Mouse (Mus musculus) CH12.LX (cell line): Measurements from ENCODE around the gene Alk. TPM values are rescaled to one million over a fixed set of nuclear protein-coding genes. Genes with fewer than 3 reads are reported as not detected.

Experiments
- DNase-seq: peaks from one replicate; pipeline ENCODE4 v3.0.0-alpha.2; 2013; ENCODE audit errors: extremely low read depth
- H3K27ac ChIP-seq: 2 replicates; pipeline ENCODE4 v1.5.1; 2012; ENCODE audit warnings: low read depth, mild to moderate bottlenecking, control low read depth, moderate library complexity; ENCODE audit not compliant: insufficient read depth
- H3K27me3 ChIP-seq: replicated peaks from 2 replicates; pipeline ENCODE3; 2012; ENCODE audit warnings: inconsistent platforms
- H3K36me3 ChIP-seq, 2 experiments: replicated peaks in 1 of 2; 2 replicates each; pipeline versions ENCODE3 to v1.6.1; 2012; ENCODE audit warnings: inconsistent platforms in 1 of 2, low read length in 1 of 2, mild to moderate bottlenecking in 1 of 2, mixed read lengths in 1 of 2, moderate library complexity in 1 of 2; ENCODE audit not compliant: control insufficient read depth in 1 of 2, insufficient read depth in 1 of 2
- H3K4me1 ChIP-seq, 2 experiments: 2 replicates each; pipeline ENCODE4 v1.6.1; 2012; ENCODE audit warnings: inconsistent platforms in 1 of 2, moderate library complexity in 1 of 2; ENCODE audit not compliant: insufficient read depth in 2 of 2, control insufficient read depth in 1 of 2
- H3K4me2 ChIP-seq: 2 replicates; pipeline ENCODE4 v1.6.1; 2012; ENCODE audit warnings: low read depth, mild to moderate bottlenecking, control low read depth; ENCODE audit not compliant: poor library complexity, insufficient read depth, severe bottlenecking
- H3K4me3 ChIP-seq, 3 experiments: fragments of 150-350 bp in 1 of 3; sonication (generic) in 1 of 3; replicated peaks in 1 of 3; 2 replicates each; pipeline versions ENCODE3 to v1.5.1; 2011 to 2012; ENCODE audit warnings: low read depth in 2 of 3, low read length in 2 of 3, mild to moderate bottlenecking in 2 of 3, moderate library complexity in 2 of 3, control low read depth in 1 of 3, improper control_type of control experiment in 1 of 3, inconsistent platforms in 1 of 3, mixed read lengths in 1 of 3; ENCODE audit not compliant: poor library complexity in 1 of 3
- H3K79me2 ChIP-seq: replicated peaks from 2 replicates; pipeline ENCODE4 v1.6.1; 2012; ENCODE audit warnings: mild to moderate bottlenecking, moderate library complexity; ENCODE audit not compliant: control insufficient read depth, poor library complexity, insufficient read depth, severe bottlenecking; ENCODE audit errors: extremely low read depth
- H3K9ac ChIP-seq: 2 replicates; pipeline ENCODE4 v1.6.1; 2012; ENCODE audit warnings: low read depth, mild to moderate bottlenecking, control low read depth, moderate library complexity; ENCODE audit not compliant: insufficient read depth
- H3K9me3 ChIP-seq: replicated peaks from 2 replicates; pipeline ENCODE3; 2012; ENCODE audit warnings: low read length, inconsistent platforms, mixed read lengths
- CHD1 ChIP-seq: IDR thresholded peaks from 2 replicates; pipeline ENCODE4 v1.6.1; 2012; ENCODE audit warnings: low read depth, low read length, improper control_type of control experiment, inconsistent platforms
- CTCF ChIP-seq, 2 experiments: IDR thresholded peaks in 1 of 2; conservative IDR thresholded peaks in 1 of 2; 2 replicates each; pipeline ENCODE4 v1.5.1; 2011 to 2012; ENCODE audit warnings: low read depth in 2 of 2, low read length in 2 of 2, improper control_type of control experiment in 1 of 2, inconsistent platforms in 1 of 2, mild to moderate bottlenecking in 1 of 2, moderate library complexity in 1 of 2
- ELF1 ChIP-seq: IDR thresholded peaks from 2 replicates; pipeline ENCODE4 v1.6.1; 2014; ENCODE audit warnings: low read depth, mild to moderate bottlenecking, inconsistent platforms, low read length, improper control_type of control experiment
- EP300 ChIP-seq: IDR thresholded peaks from 2 replicates; pipeline ENCODE4 v1.6.1; 2011; ENCODE audit warnings: low read length, improper control_type of control experiment
- GABPA ChIP-seq: IDR thresholded peaks from 2 replicates; pipeline ENCODE4 v1.6.1; 2012; ENCODE audit warnings: low read depth, low read length, improper control_type of control experiment, inconsistent platforms; ENCODE audit not compliant: insufficient replicate concordance
- HCFC1 ChIP-seq: IDR thresholded peaks from 2 replicates; pipeline ENCODE4 v1.6.1; 2012; ENCODE audit warnings: low read depth, mild to moderate bottlenecking, inconsistent platforms, low read length, improper control_type of control experiment
- JUN ChIP-seq: IDR thresholded peaks from 2 replicates; pipeline ENCODE4 v1.6.1; 2011; ENCODE audit warnings: low read depth, mild to moderate bottlenecking, low read length, improper control_type of control experiment, moderate library complexity; ENCODE audit not compliant: insufficient read depth
- KAT2A ChIP-seq: IDR thresholded peaks from 2 replicates; pipeline ENCODE4 v1.6.1; 2012; ENCODE audit warnings: low read length, improper control_type of control experiment, inconsistent platforms; ENCODE audit not compliant: insufficient replicate concordance
- MAFK ChIP-seq: IDR thresholded peaks from 2 replicates; pipeline ENCODE4 v1.6.1; 2011; ENCODE audit warnings: low read length, improper control_type of control experiment; ENCODE audit not compliant: insufficient replicate concordance
- MAZ ChIP-seq: IDR thresholded peaks from 2 replicates; pipeline ENCODE4 v1.6.1; 2012; ENCODE audit warnings: low read depth, mild to moderate bottlenecking, inconsistent platforms, low read length, improper control_type of control experiment, moderate library complexity
- MEF2A ChIP-seq: IDR thresholded peaks from 2 replicates; pipeline ENCODE4 v1.6.1; 2014; ENCODE audit warnings: low read depth, mild to moderate bottlenecking, inconsistent platforms, low read length, improper control_type of control experiment, borderline replicate concordance
- MXI1 ChIP-seq: IDR thresholded peaks from 2 replicates; pipeline ENCODE4 v1.6.1; 2011; ENCODE audit warnings: mild to moderate bottlenecking, low read depth, low read length, improper control_type of control experiment
- NELFE ChIP-seq: IDR thresholded peaks from 2 replicates; pipeline ENCODE4 v1.6.1; 2011; ENCODE audit warnings: low read depth, low read length, improper control_type of control experiment
- NRF1 ChIP-seq: IDR thresholded peaks from 2 replicates; pipeline ENCODE4 v1.6.1; 2014; ENCODE audit warnings: low read depth, mild to moderate bottlenecking, inconsistent platforms, low read length, improper control_type of control experiment, moderate library complexity
- SIN3A ChIP-seq: IDR thresholded peaks from 2 replicates; pipeline ENCODE4 v1.6.1; 2012; ENCODE audit warnings: low read length, improper control_type of control experiment, inconsistent platforms
- UBTF ChIP-seq: IDR thresholded peaks from 2 replicates; pipeline ENCODE4 v1.6.1; 2012; ENCODE audit warnings: low read depth, mild to moderate bottlenecking, inconsistent platforms, low read length, improper control_type of control experiment, moderate library complexity
- ZC3H11A ChIP-seq: IDR thresholded peaks from 2 replicates; pipeline ENCODE4 v1.6.1; 2012; ENCODE audit warnings: low read depth, mild to moderate bottlenecking, inconsistent platforms, low read length, improper control_type of control experiment
- ZKSCAN1 ChIP-seq: IDR thresholded peaks from 2 replicates; pipeline ENCODE4 v1.6.1; 2012; ENCODE audit warnings: low read depth, inconsistent platforms, low read length, improper control_type of control experiment, borderline replicate concordance
- ZNF384 ChIP-seq: IDR thresholded peaks from 2 replicates; pipeline ENCODE4 v1.6.1; 2012; ENCODE audit warnings: low read depth, low read length, improper control_type of control experiment, inconsistent platforms
- dilution Hi-C: fragments of 300-500 bp; cut with MboI; formaldehyde crosslinking; loops from 2 replicates; pipeline ENCODE4 v1.14.3; 2020; ENCODE audit warnings: low sequenced_read_pairs; ENCODE audit not compliant: extremely low pct_unique_long_range_greater_than_20kb, extremely low pct_ligation_motif_present
- in situ Hi-C: fragments of 300-500 bp; cut with MboI; formaldehyde crosslinking; loops from 3 replicates; pipeline ENCODE4 v1.14.3; 2019; ENCODE audit warnings: low sequenced_read_pairs, low pct_ligation_motif_present, low pct_unique_long_range_greater_than_20kb, mixed read lengths
- polyA plus RNA-seq: library from polyadenylated mRNA; unstranded; fragments of >175 nt; gene quantifications from 2 replicates; pipeline ENCODE4 v1.2.1, GENCODE M21; 2012; ENCODE audit warnings: low read depth; ENCODE audit not compliant: insufficient read length
- total RNA-seq, 2 experiments: library from RNA; depleted of rRNA; stranded (reverse); fragments of 300-350 nt in 1 of 2; fragments of >200 nt in 1 of 2; gene quantifications; 2 replicates each; pipeline ENCODE4 v1.2.3; 2012 to 2014

The Alk gene
- total and polyA plus RNA-seq, 3 experiments, result 0.38 to 0.63 (median 0.44) TPM

- H3K27ac ChIP-seq, result no peak overlapping the region
- DNase-seq, result no peak
- no peaks in the 10 kb centered on the region for H3K36me3 ChIP-seq
- H3K4me2 ChIP-seq, result no peak overlapping the region
- no peaks in the 10 kb centered on the region for H3K27me3 ChIP-seq
- H3K79me2 ChIP-seq, result no peaks in the 10 kb centered on the region
- H3K9ac ChIP-seq, result no peak overlapping the region
- in situ Hi-C loops, result no loop called here
- no peak overlapping the region for H3K4me3 ChIP-seq
- peaks cover 0 to 8% of the 10 kb centered on the region in 2 experiments; a peak in 1 of 4 replicates for H3K4me1 ChIP-seq
- no peaks in the 10 kb centered on the region for H3K9me3 ChIP-seq
- dilution Hi-C loops, result no loop called here
- TF ChIP-seq CHD1, result no peak
Observed at GRCm38 (mm10) chr17:71914941-71915340, 689.5 kb downstream of the Alk start.

DNA sequence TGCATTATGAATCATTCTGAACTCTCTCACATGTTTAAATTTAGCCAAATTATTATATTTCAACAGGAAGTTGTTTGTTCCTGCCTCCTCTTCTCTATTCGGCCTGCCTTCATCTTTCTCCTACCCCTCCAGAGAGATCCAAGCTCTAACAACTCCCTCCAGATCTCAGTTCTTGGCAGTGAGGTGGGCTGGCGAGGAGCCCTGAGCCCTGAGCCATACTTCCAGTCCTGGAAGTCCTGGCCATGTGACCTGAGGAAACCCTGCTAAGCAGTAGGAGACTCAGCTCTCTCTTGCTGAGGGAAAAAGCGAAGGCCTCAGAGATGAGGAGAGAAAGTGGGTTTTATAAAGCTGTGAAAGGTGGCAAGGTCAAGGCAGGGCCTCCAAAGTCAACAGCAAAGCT is 689.9 kb downstream of the Alk start:
- dilution Hi-C loops, result no loop called here
- in situ Hi-C loops, result no loop called here

DNA sequence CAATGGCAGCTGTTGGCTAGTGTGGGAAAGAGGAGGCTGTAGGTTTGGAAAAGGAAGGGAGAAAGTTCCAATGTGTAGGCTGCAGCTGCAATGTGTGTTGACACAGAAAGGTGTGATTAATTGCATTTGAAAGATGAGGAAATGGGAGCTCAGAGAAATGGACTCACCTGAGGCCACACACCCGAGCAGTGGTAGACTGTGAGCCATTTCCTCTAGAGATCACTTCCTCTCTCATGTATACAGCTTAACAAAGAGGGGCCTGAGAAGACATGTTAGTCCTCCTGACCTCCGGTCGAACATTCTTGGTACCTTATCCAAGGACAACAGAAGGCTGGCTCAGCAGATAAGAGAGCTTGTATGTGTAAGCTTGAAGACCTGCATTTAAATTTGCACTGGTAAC is 691.2 kb downstream of the Alk start:
- in situ Hi-C loops, result no loop called here
- H3K4me1 ChIP-seq, result peaks cover 0 to 8% of the 10 kb centered on the region in 2 experiments; a peak in 1 of 4 replicates

More for the DNA sequence above, 689.9 kb downstream of the Alk start:
- Histone ChIP-seq H3K9me3 (no peaks in the 10 kb centered on the region), H3K36me3 (no peaks in the 10 kb centered on the region), H3K27ac (no peak overlapping the region), H3K4me2 (no peak overlapping the region), H3K27me3 (no peaks in the 10 kb centered on the region), H3K4me1 (peaks cover 0 to 8% of the 10 kb centered on the region in 2 experiments; a peak in 1 of 4 replicates), H3K4me3 (no peak overlapping the region), H3K79me2 (no peaks in the 10 kb centered on the region), H3K9ac (no peak overlapping the region)
- no peak for TF ChIP-seq JUN
- no peak for DNase-seq

More for the DNA sequence above, 691.2 kb downstream of the Alk start:
- no peaks in the 10 kb centered on the region for H3K36me3 ChIP-seq
- no peaks in the 10 kb centered on the region for H3K9me3 ChIP-seq
- dilution Hi-C loops, result no loop called here
- no peaks in the 10 kb centered on the region for H3K79me2 ChIP-seq
- no peak overlapping the region for H3K27ac ChIP-seq
- no peak overlapping the region for H3K4me3 ChIP-seq
- no peak for DNase-seq
- TF ChIP-seq GABPA (no peak), NRF1 (no peak), HCFC1 (no peak), MEF2A (no peak), SIN3A (no peak), MAFK (no peak), ZKSCAN1 (no peak), UBTF (no peak), ZNF384 (no peak), KAT2A (no peak), ELF1 (no peak), MAZ (no peak), CHD1 (no peak), EP300 (no peak), JUN (no peak), MXI1 (no peak), CTCF (conservative IDR thresholded peaks at IDR 0.05 in 1 of 2, IDR thresholded peaks at IDR 0.05 in 1 of 2; ENCODE audit: low read depth in 2 of 2, low read length in 2 of 2) (no peak), ZC3H11A (no peak), NELFE (no peak)
- H3K4me2 ChIP-seq, result no peak overlapping the region
- no peak overlapping the region for H3K9ac ChIP-seq
- H3K27me3 ChIP-seq, result no peaks in the 10 kb centered on the region
